ENCODE assay signal across 1 mouse cellular context in the genomic region with DNA sequence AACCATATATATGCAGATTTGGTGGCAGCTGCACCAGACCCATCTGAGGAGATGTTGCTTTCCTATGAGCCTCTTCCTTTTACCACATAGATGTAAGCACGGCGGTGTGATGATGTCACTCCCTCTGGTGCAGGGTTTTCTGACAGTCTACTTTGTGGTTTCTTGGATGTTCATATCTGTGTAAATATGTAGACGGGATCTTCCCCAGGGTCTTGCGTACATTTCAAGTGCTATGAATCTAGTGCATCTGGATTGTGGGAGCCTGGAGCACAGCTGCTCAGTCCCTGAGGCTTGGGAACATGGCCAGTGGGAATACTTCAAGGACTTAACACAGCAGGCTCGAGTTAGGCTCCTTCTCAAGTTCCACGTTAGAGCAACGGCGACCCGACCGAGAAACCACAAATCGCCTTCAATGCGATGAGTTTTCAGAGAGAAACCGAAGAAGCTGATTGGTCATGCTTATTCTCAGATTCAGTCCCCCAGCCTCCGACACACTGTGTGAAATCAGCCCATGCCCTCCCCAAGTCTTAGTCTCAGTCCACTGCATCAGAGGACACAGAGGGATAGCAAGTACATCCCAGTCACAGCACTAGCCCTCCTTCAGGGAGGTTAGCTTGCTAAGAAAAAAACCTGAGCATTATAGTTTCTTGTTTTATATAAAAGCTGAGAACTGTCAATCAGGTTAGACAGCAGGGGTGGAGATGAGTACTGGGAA.
TF ChIP-seq lines count a peak whose summit lies in the region.

No protein-coding gene starts in this region.

TF ChIP-seq in CH12.LX, 34 proteins besides CTCF, POLR2A, EP300 and RAD21 (continued from another document):
- TF ChIP-seq BHLHE40 (IDR thresholded peaks at IDR 0.05; ENCODE audit: low read depth, low read length) (peak; percentile 55), USF2 (conservative IDR thresholded peaks at IDR 0.05; ENCODE audit: low read depth, low read length) (no peak), ETS1 (conservative IDR thresholded peaks at IDR 0.05; ENCODE audit: low read depth, low read length) (peak; percentile 83), JUND (conservative IDR thresholded peaks at IDR 0.05; ENCODE audit: low read depth, low read length) (no peak), MEF2A (IDR thresholded peaks at IDR 0.05; ENCODE audit: borderline replicate concordance, low read depth, low read length) (peak; percentile 31; the same call in 1 of the 2 replicates), IRF4 (IDR thresholded peaks at IDR 0.05; ENCODE audit: low read depth, low read length) (peak; percentile 32; the same call in 1 of the 2 replicates), ELF1 (IDR thresholded peaks at IDR 0.05; ENCODE audit: low read depth, low read length) (no peak), GABPA (IDR thresholded peaks at IDR 0.05; ENCODE audit: insufficient replicate concordance, low read depth, low read length) (no peak)
